Mouse (Mus musculus) yolk sac, embryonic 10.5 days (tissue): ENCODE measurements around the gene Ckap2l.

Source experiments
- DNase-seq: peaks from one replicate; pipeline ENCODE4 v3.0.0-alpha.2; 2017; ENCODE audit warnings: low spot score

Gene Ckap2l

DNA sequence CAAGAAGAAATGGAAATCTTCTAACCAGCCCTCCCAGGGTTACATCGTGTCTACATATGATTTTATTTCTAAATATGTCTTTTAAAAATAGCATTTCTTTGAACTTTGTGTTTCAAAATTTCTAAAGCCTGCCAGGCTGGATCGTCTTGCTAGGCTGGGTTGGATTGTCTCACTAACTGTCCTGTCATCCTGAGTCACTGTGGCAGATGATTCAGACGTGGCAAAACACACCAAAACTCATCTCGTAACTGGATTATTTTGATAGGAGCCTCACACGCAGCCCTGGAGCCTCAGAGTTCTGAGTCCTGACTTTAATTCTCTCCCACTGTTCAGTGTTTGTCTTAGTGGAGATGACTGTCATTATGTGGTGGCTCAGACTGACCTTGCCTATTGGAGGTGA is 33.9 kb downstream of the Ckap2l start:
- DNase-seq: no peak

DNA sequence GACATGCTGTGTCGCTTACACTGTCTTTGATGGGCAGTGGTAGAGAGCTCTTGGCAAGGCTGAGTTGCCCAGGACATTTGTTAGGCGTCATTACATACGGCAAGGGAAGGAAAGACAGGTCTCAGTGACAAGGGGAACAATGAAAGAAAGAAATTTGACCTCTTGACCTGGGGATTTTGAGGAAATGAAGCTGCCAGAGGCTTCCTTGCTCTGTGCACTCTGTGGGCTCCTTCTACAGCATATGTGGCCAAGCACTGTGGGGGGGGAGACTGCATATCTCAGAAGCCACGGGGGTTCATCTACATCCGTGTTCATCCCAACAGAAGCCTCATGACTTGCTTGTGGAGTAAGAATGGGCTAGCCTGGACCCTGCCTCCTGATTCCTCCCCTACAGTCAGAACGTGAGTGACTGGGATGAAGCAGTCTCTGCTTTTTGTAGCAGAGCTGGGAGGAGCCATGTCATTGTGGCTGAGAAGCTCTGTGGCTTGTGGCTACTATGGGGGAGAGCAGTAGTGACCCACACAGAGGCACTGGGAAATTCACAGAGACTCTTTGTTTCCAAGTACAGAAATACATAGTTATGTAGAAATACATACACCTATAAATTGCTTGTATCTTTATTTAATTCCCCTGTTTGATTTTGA is 35.7 kb downstream of the Ckap2l start:
- DNase-seq: no peak

GRCm38 (mm10) chr2:129260646-129261045 is 36.4 kb downstream of the Ckap2l start:
- no peak for DNase-seq

- DNase-seq: peak; percentile 70
Measured at GRCm38 (mm10) chr2:129258475-129259211, 38.4 kb downstream of the Ckap2l start.

GRCm38 (mm10) chr2:129258056-129258455 is 39.0 kb downstream of the Ckap2l start:
- peak; percentile 69 for DNase-seq

GRCm38 (mm10) chr2:129256006-129256405 is 41.0 kb downstream of the Ckap2l start:
- no peak for DNase-seq

GRCm38 (mm10) chr2:129254076-129254475 is 42.9 kb downstream of the Ckap2l start:
- DNase-seq: no peak

- no peak for DNase-seq
Measured at GRCm38 (mm10) chr2:129253631-129253970, 43.4 kb downstream of the Ckap2l start.

- DNase-seq: no peak
Measured at GRCm38 (mm10) chr2:129252836-129253630, 44.0 kb downstream of the Ckap2l start.

DNA sequence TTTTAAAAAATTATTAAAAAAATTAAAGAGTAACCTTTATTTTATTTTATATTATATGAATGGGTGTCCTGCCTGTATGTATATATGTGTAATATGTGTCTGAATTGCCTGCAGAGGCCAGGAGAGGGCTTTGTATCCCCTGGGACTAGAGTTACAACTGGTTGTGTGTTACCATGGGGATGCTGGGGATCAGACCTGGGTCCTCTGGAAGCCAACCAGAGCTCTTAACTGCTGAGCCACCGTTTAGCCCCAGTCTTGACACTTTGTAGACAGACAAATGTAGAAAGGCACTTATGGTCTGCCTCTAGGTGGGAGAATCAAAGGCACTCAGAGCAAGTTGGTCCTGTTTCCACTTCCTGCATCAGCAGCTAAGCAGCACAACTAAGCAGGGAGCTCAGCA is 47.7 kb downstream of the Ckap2l start:
- DNase-seq: no peak

GRCm38 (mm10) chr2:129247707-129248121 is 49.3 kb downstream of the Ckap2l start:
- DNase-seq: no peak

- DNase-seq: no peak
Measured at GRCm38 (mm10) chr2:129246924-129247323, 50.1 kb downstream of the Ckap2l start.

- DNase-seq: no peak
Measured at GRCm38 (mm10) chr2:129246436-129246835, 50.6 kb downstream of the Ckap2l start.

GRCm38 (mm10) chr2:129245618-129246017 is 51.4 kb downstream of the Ckap2l start:
- no peak for DNase-seq

GRCm38 (mm10) chr2:129244446-129245120 is 52.4 kb downstream of the Ckap2l start:
- no peak for DNase-seq

DNA sequence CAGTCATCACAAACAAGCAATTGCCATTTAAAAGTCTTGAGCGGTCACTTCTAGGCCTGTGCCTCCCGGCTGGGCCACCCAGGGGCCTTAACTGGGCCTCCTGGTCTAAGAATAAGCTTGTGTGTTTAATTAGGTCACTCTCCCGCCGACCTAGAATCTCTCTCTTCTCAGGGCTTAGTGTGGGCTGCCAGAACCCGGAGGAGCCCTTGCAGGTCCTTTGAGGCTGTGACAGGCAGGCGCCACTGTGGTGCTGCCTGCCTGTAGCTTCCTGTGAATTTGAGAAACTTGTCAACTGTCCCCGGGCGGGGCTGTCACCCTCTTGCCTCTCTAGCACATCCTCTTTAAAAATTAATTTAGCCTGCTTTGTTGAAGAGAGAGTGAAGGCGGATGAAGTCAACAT is 53.2 kb downstream of the Ckap2l start:
- no peak for DNase-seq

DNA sequence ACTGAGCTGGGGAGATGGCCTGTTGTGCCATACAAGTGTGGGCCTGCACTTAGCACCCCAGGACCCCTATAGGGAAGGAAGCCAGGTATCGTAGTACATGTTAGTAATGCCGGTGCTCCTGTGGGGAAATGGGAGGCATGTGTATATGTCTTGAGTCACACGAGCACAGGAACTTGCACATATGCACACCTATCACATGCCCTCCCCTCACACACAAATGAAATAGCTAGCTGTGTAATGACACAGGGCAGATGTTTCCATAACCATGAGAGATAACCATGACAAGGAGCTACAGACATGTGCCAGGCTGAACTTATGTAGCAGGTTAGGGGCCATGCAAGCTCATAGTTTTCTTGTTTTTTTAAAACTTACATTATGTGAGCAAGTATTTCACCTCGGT is 54.0 kb downstream of the Ckap2l start:
- no peak for DNase-seq

GRCm38 (mm10) chr2:129241845-129242833 is 54.9 kb downstream of the Ckap2l start:
- DNase-seq: peak; percentile 64

DNA sequence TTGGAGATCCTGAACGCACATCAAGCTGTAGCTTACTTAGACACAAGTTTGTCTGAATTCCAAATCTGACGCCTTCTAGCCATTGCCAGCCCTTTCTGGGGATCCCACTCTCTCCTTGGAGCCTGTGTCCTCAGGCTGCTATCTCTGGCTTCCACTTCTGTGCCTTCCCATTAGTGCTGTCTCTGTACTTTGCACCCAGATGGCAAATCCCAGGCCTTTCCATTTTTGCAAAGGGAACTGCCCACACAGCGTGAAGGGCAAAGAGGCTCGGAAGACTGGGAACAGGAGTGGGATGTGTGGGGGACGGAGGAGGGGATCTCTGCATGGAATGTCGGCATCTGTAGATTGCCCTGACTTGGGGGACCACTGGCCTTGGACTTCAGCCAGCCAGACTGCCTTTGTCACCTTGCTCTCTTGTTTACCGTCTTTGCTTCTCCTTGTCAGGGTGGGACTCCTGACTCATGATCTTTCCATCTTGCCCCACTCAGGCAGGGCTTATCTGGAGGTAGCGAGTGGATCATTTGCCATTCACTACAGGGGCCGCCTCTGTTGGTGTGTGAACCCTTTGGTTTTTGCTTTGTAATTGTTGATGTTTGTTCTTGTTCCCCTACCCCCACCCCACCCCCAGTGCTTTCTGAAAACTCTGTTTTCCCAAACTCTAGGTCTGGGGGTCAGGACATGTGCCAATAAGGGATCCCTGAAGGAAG is 56.1 kb downstream of the Ckap2l start:
- DNase-seq: peak; percentile 79

DNA sequence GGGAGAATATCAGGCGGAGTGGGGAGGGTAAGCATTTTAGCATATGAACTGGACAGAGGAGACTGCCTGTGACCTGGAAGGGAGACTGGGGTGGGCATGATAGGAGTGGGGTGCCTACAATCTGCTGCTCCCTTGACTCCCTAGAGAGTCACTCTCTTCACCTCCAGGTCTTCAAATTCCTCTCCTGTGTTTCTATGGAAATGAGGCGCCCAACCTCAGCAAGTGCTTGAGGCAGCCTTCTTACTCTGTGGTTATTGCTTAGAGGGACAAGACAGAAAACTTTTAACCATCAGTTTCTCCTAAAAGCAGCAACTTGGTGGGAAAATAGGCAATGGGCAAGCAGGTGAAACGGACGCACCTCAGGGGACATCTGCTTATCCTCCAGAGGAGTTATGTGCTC is 60.5 kb downstream of the Ckap2l start:
- DNase-seq: no peak

GRCm38 (mm10) chr2:129234731-129235130 is 62.3 kb downstream of the Ckap2l start:
- no peak for DNase-seq
